Mouse (Mus musculus): ENCODE data around the gene Acp7. TPM values are rescaled to one million over a fixed set of nuclear protein-coding genes. Genes with fewer than 3 reads are reported as not detected.
"Not testable (repeated sequence)": the region's sequence is repeated elsewhere in the genome, so short reads cannot be mapped to it uniquely, and the experiment has no call there.

The Acp7 gene
- not detected for total RNA-seq (2021)
- long read RNA-seq, experiment 1, partial matches to known transcripts = 0 of 1 reads
- long read RNA-seq, experiment 1, other reads (novel, unspliced or antisense) = 1 of 1 reads
- long read RNA-seq, experiment 2 = 0 reads

DNA sequence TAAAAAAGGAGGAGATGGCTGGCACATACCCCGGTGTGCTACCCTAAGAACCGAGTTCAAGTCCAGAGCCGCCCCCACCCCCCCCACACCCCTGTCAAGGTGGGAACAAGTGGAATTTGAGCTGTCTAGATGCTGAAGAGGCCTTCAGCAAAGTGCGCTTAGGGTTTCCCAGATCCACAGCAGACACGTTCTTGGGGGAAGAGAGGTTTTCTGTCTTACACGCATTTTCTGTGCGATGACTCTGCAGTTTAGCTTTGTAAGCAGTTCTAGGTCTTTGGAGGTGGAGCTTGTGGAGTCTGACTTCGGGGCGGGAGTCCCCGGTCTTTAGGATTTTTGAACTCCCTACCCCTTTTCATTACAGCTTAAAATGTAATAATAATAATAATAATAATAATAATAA lies at the start of gene Acp7:
TSS of gene Acp7 (minus strand) at position 260 of the 400 bp plus-strand sequence.
- DNase-seq (ENCODE audit: low spot score in 2 of 2) = no peak

DNA sequence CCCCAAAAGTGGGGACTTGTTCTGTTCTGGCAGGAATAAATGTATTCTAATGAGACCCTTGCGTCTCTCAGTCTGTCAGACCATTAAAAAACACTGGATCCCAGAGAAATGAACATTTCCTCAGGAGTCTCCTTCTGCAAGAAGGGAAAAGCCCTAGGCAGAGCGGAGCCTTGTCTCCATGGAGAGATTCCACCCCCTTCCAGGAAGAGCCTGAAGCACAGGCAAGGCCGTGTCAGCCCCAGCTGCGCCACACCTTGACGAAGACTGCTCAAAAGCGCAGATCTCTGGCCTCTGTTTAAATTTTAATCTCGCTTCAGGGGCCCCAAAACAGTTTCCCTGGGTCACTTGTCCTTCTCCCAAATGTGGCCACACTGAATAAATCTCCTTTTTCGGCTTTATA lies 46.5 kb upstream of the Acp7 start:
- DNase-seq (ENCODE audit: low spot score in 2 of 2) = no peak

- DNase-seq (ENCODE audit: low spot score in 2 of 2) = no peak
Measured at GRCm38 (mm10) chr7:28676811-28677541, 45.8 kb upstream of the Acp7 start.

GRCm38 (mm10) chr7:28675746-28676145 lies 44.6 kb upstream of the Acp7 start:
- peak in 1 of 2 experiments; percentile 47 for DNase-seq (ENCODE audit: low spot score in 2 of 2)

DNA sequence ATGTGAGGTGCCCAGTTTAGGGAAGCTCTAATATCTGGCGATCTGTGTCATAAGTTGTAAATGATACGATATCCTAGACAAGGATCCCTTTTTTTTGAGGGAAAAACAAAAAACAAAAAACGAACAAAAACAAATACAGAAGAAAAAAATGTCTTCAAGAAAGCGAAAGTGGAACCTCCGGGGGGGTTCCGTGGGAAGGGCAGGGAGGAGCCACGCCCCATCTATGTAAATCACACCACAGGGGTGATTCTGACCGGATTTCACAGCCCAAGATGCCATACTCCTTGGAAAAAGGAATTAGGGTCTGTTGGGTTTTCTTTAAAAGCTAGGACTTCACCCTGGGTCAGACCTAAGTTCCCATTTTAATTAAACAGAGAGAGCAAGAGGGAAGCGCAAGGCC lies 43.9 kb upstream of the Acp7 start:
- no peak for DNase-seq (ENCODE audit: low spot score in 2 of 2)

GRCm38 (mm10) chr7:28672786-28673185 lies 41.7 kb upstream of the Acp7 start:
- DNase-seq (ENCODE audit: low spot score in 2 of 2) = not testable (repeated sequence)

- DNase-seq (ENCODE audit: low spot score in 2 of 2) = no peak
Measured at GRCm38 (mm10) chr7:28672276-28672675, 41.1 kb upstream of the Acp7 start.

GRCm38 (mm10) chr7:28671172-28671571 lies 40.0 kb upstream of the Acp7 start:
- DNase-seq (ENCODE audit: low spot score in 2 of 2) = no peak

GRCm38 (mm10) chr7:28665620-28666579 lies 34.8 kb upstream of the Acp7 start:
- DNase-seq (ENCODE audit: low spot score in 2 of 2) = peak in 1 of 2 experiments; percentile 15

GRCm38 (mm10) chr7:28656430-28656829 lies 25.3 kb upstream of the Acp7 start:
- no peak for DNase-seq (ENCODE audit: low spot score in 2 of 2)

- DNase-seq (ENCODE audit: low spot score in 2 of 2) = no peak
Measured at GRCm38 (mm10) chr7:28651157-28651556, 20.0 kb upstream of the Acp7 start.

DNA sequence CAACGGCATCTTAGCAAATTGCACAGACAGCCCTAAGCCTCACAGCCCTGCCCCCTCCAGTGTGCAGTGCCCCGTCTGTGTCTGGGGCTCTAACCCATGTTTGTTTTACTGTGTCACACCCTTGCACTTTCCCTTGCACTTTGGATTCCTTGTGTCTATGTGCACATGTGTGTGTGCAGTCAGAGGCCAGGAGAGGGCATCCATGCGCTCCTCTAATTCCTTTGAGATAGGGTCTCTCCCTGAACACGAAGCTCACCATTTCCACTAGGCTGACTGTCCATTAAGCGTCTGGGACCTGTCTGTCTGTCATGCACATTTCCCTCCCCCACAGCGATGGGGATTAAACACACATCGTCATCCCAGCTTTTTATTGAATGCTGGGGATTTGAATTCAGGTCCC lies 15.9 kb upstream of the Acp7 start:
- DNase-seq (ENCODE audit: low spot score in 2 of 2) = no peak

DNA sequence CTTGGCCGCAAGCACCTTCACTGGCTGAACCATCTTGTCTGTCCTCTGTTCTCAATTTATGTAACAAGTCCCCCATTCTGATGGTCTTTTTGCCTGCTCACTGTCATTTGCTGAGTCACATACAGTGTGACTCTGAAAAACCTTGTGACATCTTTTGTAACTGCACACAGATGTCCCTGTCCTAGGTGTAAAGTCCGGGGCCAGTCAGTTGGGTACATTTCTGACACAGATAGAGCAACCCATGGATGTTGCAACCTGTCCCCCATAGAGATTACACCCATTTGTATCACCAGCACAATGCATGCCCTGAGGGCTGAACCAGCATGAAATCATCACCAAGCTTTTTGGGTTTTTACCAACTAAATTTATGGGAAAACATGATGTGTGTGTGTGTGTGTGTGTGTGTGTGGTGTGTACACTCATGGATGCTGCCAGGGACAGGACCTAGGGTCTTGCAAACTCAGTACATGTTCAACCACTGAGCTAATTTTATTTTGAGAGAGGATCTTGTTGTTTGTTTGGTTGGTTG lies 14.9 kb upstream of the Acp7 start:
- DNase-seq (ENCODE audit: low spot score in 2 of 2) = no peak

DNA sequence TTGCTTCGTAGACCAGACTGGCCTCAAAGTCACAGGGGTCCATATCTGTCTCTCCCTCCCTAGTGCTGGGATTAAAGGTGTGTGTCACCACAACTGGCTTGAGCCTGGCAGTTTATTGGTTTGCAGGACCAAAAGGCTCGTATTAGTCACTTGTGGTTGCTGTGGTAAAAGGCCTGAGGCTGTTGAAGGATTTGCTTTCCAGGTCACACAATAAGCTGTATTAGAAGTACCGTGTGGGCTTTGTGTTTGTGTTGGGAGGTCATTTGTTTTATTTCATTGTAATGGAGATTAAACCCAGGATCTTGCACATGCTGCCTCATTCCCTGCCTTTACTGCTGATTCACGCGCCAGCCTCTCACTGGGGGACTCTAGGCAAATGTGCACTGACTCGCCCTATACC lies 14.2 kb upstream of the Acp7 start:
- DNase-seq (ENCODE audit: low spot score in 2 of 2) = no peak

DNA sequence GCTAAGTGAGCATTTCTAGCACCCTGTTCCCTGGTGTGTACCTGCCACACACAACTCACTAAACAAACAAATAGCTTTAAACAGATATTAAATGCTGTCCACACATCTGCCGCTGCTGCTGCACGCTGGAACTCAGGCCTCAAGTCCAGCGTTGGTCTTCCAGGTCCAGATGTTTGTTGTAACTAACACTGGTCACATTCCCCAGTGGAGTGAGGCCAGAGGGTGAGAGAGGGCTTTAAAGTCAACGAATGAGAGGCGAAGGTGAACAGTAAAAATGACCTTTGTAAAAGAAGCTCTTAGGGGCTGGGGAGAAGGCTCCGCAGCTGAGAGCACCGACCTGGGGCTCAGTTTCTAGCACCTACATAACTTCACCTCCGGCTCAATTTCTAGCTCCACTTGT lies 10.4 kb upstream of the Acp7 start:
- DNase-seq (ENCODE audit: low spot score in 2 of 2) = no peak

GRCm38 (mm10) chr7:28637511-28637910 lies 6.4 kb upstream of the Acp7 start:
- no peak for DNase-seq (ENCODE audit: low spot score in 2 of 2)

- DNase-seq (ENCODE audit: low spot score in 2 of 2) = no peak
Measured at GRCm38 (mm10) chr7:28634128-28634527, 3.0 kb upstream of the Acp7 start.

DNA sequence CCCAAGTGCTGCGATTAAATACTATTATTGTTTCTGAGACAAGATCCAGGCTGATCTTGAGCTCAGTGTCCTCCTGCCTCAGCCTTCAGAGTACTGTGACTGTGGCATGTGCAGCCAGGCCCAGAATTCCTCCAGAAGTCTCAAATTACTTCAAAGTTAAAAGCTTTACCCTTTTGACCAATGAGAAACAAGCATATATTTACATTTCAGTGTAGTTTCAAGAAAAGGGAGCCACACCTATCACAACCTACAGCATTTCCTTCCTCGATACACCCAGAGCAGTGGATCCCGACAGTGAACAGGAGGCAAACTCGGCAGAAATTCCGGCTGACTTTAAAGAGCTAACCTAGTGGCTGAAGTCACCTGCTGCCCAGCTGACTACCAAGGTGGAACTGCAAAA lies 6.3 kb downstream of the Acp7 start:
- no peak for DNase-seq (ENCODE audit: low spot score in 2 of 2)

DNA sequence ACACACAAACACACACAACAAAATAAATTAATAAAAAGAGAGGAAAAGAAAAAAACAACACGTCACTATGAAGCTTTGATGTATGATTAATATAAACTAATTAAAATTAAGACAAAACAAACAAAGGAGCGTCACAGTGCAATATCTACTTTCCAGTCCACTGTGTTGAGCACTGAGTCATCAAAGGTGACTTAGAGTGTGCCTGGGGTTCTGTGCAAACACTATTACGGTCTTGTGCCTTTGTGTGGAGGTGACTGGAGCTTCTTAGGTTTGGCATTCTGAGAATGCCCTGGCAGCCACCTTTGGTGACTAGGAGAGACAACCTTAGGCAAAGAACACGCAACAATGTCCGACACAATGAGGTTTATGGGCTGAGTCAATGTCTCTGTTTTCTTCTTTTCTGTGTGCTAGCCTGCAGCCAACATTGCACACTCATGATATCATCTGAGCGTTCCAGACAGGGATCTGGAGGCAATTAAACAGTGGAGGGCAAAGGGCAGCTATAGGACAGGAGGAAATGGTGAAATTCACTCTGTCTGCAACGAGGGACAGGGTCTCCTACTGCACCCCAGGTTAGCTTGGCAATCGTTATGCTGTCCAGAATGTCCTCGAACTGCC lies 11.9 kb downstream of the Acp7 start:
- no peak for DNase-seq (ENCODE audit: low spot score in 2 of 2)

DNA sequence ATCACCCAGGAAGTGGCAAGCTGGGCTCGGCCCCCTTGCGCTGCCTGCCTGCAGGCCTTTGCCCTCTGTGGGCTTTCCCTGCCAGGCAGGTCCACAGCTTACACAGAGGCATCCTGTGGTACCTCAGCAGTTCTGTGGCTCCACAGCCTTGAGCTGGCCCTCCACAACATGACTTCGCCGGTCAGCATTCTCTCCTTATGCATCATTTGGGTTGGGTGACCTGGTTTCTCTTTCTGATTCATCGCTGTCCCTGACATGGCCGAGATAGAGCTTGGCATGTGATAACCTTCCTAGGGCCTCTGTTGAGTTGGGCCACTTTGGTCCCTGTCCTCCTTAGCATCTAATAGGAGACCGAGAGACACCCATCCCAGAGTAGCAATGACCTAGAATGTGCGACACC lies 25.2 kb downstream of the Acp7 start:
- no peak for DNase-seq (ENCODE audit: low spot score in 2 of 2)

DNA sequence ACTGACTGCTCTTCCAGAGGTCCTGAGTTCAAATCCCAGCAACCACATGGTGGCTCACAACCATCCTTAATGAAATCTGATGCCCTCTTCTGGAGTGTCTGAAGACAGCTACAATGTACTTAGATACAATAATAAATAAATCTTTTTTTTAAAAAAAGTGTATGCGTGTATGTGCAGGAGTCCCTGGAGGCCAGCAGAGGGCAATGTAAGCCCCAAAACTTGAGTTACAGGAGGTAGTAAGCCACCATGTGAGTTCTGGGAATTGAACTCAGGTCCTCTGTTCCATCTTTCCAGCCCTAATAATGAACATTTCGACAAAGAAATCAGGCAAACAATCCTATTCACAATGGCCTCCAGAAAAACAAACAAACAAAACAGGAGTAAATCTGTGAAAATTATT lies 27.3 kb downstream of the Acp7 start:
- DNase-seq (ENCODE audit: low spot score in 2 of 2) = not testable (repeated sequence)
